Comparison of ENCODE assay signal across 9 mouse cellular contexts in genomic region chr4:21678975-21679623, GRCm38 (mm10). TPM values are rescaled to one million over a fixed set of nuclear protein-coding genes. Genes with fewer than 3 reads are reported as not detected.
DNase-seq lines count a peak whose midpoint lies in the region; ATAC-seq and TF ChIP-seq lines count a peak whose summit lies in the region.
"Had no signal": no experiment of that assay in that cellular context is flagged by ENCODE, and none has a peak within 500 bp of the region (broad histone marks: within the 10 kb centered on the region; RNA-seq: fewer than 3 reads in every experiment).

No protein-coding gene starts in this region.

- H3K9ac ChIP-seq in lung, embryonic 15.5 days: no peak overlapping the region
- no peak overlapping the region for H3K9ac ChIP-seq in liver, adult 2 months (ENCODE audit: low read depth, low read length)

- peak; percentile 78; the same call in 1 of the 2 replicates for ATAC-seq in lung, embryonic 15.5 days (ENCODE audit: borderline replicate concordance, extremely low read depth, low FRiP score, low TSS enrichment)
- peak; percentile 64 for ATAC-seq in common myeloid progenitor, adult 5-6 weeks (replicated peaks; ENCODE audit: low read depth, poor library complexity, severe bottlenecking)

- TF ChIP-seq POLR2A in liver, adult 2 months (IDR thresholded peaks at IDR 0.05; ENCODE audit: extremely low read depth, insufficient read depth, low read length): no peak

- peak overlapping the region; percentile 40 for H3K4me3 ChIP-seq in lung, embryonic 15.5 days
- peak overlapping the region; percentile 27; the same call in 1 of the 2 replicates for H3K4me3 ChIP-seq in liver, adult 2 months (ENCODE audit: insufficient read depth, low read depth, low read length)
- H3K4me3 ChIP-seq: myocyte had no signal

- H3K9me3 ChIP-seq in lung, embryonic 15.5 days: no peaks in the 10 kb centered on the region

- no peak for TF ChIP-seq CTCF in liver, adult 2 months (IDR thresholded peaks at IDR 0.05; ENCODE audit: low read depth, low read length)

- peaks cover 100% of the 10 kb centered on the region for H3K27me3 ChIP-seq in lung, embryonic 15.5 days
- peaks cover 37% of the 10 kb centered on the region for H3K27me3 ChIP-seq in liver, adult 2 months (ENCODE audit: control insufficient read depth, insufficient read depth, low read length)

- H3K79me2 ChIP-seq in liver, adult 2 months (ENCODE audit: control insufficient read depth, insufficient read depth, low read length): no peaks in the 10 kb centered on the region

- no peak for DNase-seq in lung, postnatal 14 days
- peak; percentile 40 for DNase-seq in heart, postnatal 4 days
- DNase-seq in liver, adult 2 months (ENCODE audit: extremely low read depth, low read depth, low spot score): no peak
- DNase-seq in retina, embryonic 14.5 days (ENCODE audit: low spot score): peak; percentile 75
- no peak for DNase-seq in left cerebral cortex, postnatal 14 days (ENCODE audit: low spot score in 2 of 2)
- no peak for DNase-seq in T-cell, adult 2 months (ENCODE audit: low spot score)

- no peaks in the 10 kb centered on the region for H3K36me3 ChIP-seq in lung, embryonic 15.5 days
- H3K36me3 ChIP-seq in liver, adult 2 months (ENCODE audit: control insufficient read depth, insufficient read depth, low read length): no peaks in the 10 kb centered on the region

- peaks cover 13% of the 10 kb centered on the region for H3K4me1 ChIP-seq in lung, embryonic 15.5 days
- H3K4me1 ChIP-seq in liver, adult 2 months (ENCODE audit: control insufficient read depth, insufficient read depth, low read length): no peaks in the 10 kb centered on the region

- H3K4me2 ChIP-seq in lung, embryonic 15.5 days: peak overlapping the region; percentile 71

- WGBS in lung, embryonic 15.5 days: under 1% methylated on average over 63 of the region's 79 CpGs
- 2% methylated on average over 76 of the region's 79 CpGs for WGBS in liver, adult 2 months

- no peak overlapping the region for H3K27ac ChIP-seq in lung, embryonic 15.5 days
- no peak overlapping the region for H3K27ac ChIP-seq in liver, adult 2 months (replicated peaks; ENCODE audit: insufficient read depth, low read depth, low read length)

- intact Hi-C loops in left cerebral cortex, postnatal 14 days (cut with DNase I): no loop called here

RNA-seq across cellular contexts. Expression of gene Prdm13, which starts 6.7 kb away (rescaled TPM):
- not detected in 2 replicates for polyA plus RNA-seq in lung, embryonic 15.5 days (2015; fragmentation: Nextera tagmentation; extraction: Ambion mirVana)
- not detected in 2 replicates for total RNA-seq in common myeloid progenitor, adult 5-6 weeks (2017)
- not detected for total RNA-seq in heart, postnatal 4 days (2021)
- total RNA-seq in liver, adult 2 months (2014; rRNA removed): not detected in 2 replicates
- polyA plus RNA-seq in liver, adult 2 months (2012; rRNA removed): not detected in 2 replicates
- not detected for total RNA-seq in left cerebral cortex, postnatal 14 days (2021)
- polyA plus RNA-seq: myocyte had no signal

RNA-seq across cellular contexts. Expression of gene Ccnc, which starts 48.4 kb away (rescaled TPM):
- 47.4 TPM in 2 replicates for polyA plus RNA-seq in lung, embryonic 15.5 days (2015; fragmentation: Nextera tagmentation; extraction: Ambion mirVana)
- total RNA-seq in common myeloid progenitor, adult 5-6 weeks (2017): 28.0 and 32.1 TPM in 2 replicates
- total RNA-seq in heart, postnatal 4 days (2021): 10 to 100 TPM; 17.5 to 18.5 TPM
- 15.9 and 19.0 TPM in 2 replicates for total RNA-seq in liver, adult 2 months (2014; rRNA removed)
- polyA plus RNA-seq in liver, adult 2 months (2012; rRNA removed): 4.4 and 6.0 TPM in 2 replicates
- 10 to 100 TPM; 39.5 to 40.4 TPM for total RNA-seq in left cerebral cortex, postnatal 14 days (2021)

Comparison
In these comparisons a context has a peak if more than half of its experiments do, and no peak if none do; other contexts are left out.
1. DNase-seq: peak in heart, postnatal 4 days (single experiment) and retina, embryonic 14.5 days (single experiment); none in lung, postnatal 14 days (single experiment), liver, adult 2 months (single experiment), left cerebral cortex, postnatal 14 days (0 of 2) and T-cell, adult 2 months (single experiment).